Mouse (Mus musculus): ENCODE measurements around the gene A930004D18Rik. TPM values are rescaled to one million over a fixed set of nuclear protein-coding genes. Genes with fewer than 3 reads are reported as not detected.

A930004D18Rik gene
- total RNA-seq (2014; rRNA removed) (2.3 and 2.8 TPM in 2 replicates), polyA plus RNA-seq (2012; rRNA removed) (1.4 and 1.9 TPM in 2 replicates)

DNA sequence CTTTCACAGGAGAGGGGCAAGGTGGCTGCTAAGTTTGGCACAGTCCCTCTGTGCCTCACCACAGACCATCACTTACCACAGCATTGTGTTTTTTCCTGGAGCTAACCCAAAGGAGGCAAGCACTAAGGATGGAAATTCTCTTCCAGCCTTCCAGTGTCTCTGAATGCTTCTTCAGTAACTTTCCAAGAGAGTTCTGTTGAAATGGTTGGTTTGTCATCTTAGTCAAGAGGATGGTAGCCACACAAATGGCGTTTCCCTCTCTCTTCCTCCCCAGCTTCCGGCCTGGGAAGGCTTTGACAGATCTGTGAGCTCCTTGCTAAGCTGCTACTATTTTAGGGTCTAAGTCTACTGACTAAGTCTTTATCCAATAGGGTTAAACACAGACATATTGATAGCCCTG, at the start of gene A930004D18Rik:
A930004D18Rik (minus strand) TSS at position 247 of the 400 bp plus-strand sequence.
- Histone ChIP-seq H3K4me1 (ENCODE audit: control insufficient read depth, insufficient read depth, low read length) (no peaks in the 10 kb centered on the region), H3K79me2 (ENCODE audit: control insufficient read depth, insufficient read depth, low read length) (no peaks in the 10 kb centered on the region), H3K27me3 (ENCODE audit: control insufficient read depth, insufficient read depth, low read length) (peaks cover 9% of the 10 kb centered on the region; the same call in 1 of the 2 replicates), H3K4me3 (ENCODE audit: insufficient read depth, low read depth, low read length) (no peak within 1 kb of the TSS), H3K36me3 (ENCODE audit: control insufficient read depth, insufficient read depth, low read length) (no peaks in the 10 kb centered on the region), H3K9ac (ENCODE audit: low read depth, low read length) (no peak within 1 kb of the TSS), H3K27ac (replicated peaks; ENCODE audit: insufficient read depth, low read depth, low read length) (no peak within 1 kb of the TSS)
- 85% methylated on average over 2 of the region's 2 CpGs for WGBS
- no peak for TF ChIP-seq CTCF (IDR thresholded peaks at IDR 0.05; ENCODE audit: low read depth, low read length)
- no peak for TF ChIP-seq POLR2A (IDR thresholded peaks at IDR 0.05; ENCODE audit: extremely low read depth, insufficient read depth, low read length)
- DNase-seq (ENCODE audit: extremely low read depth, low read depth, low spot score), result no peak

GRCm38 (mm10) chr2:18080182-18080860, 42.8 kb upstream of the A930004D18Rik start:
- Histone ChIP-seq H3K4me3 (ENCODE audit: insufficient read depth, low read depth, low read length) (no peak overlapping the region), H3K36me3 (ENCODE audit: control insufficient read depth, insufficient read depth, low read length) (peaks cover 41% of the 10 kb centered on the region), H3K79me2 (ENCODE audit: control insufficient read depth, insufficient read depth, low read length) (peaks cover 24% of the 10 kb centered on the region), H3K27ac (replicated peaks; ENCODE audit: insufficient read depth, low read depth, low read length) (no peak overlapping the region), H3K27me3 (ENCODE audit: control insufficient read depth, insufficient read depth, low read length) (no peaks in the 10 kb centered on the region), H3K9ac (ENCODE audit: low read depth, low read length) (no peak overlapping the region), H3K4me1 (ENCODE audit: control insufficient read depth, insufficient read depth, low read length) (peaks cover 6% of the 10 kb centered on the region; the same call in 1 of the 2 replicates)
- 17% methylated on average over 2 of the region's 2 CpGs for whole genome bisulfite sequencing
- DNase-seq (ENCODE audit: extremely low read depth, low read depth, low spot score), result peak; percentile 78
- no peak for TF ChIP-seq POLR2A (IDR thresholded peaks at IDR 0.05; ENCODE audit: extremely low read depth, insufficient read depth, low read length)
- 0 out of 2 replicates have a peak, but pooled peaks have one; percentile 1 for TF ChIP-seq CTCF (IDR thresholded peaks at IDR 0.05; ENCODE audit: low read depth, low read length)

GRCm38 (mm10) chr2:18071947-18072346, 34.4 kb upstream of the A930004D18Rik start:
- Histone ChIP-seq H3K36me3 (ENCODE audit: control insufficient read depth, insufficient read depth, low read length) (peaks cover 35% of the 10 kb centered on the region), H3K27ac (replicated peaks; ENCODE audit: insufficient read depth, low read depth, low read length) (no peak overlapping the region), H3K4me1 (ENCODE audit: control insufficient read depth, insufficient read depth, low read length) (peaks cover 11% of the 10 kb centered on the region), H3K9ac (ENCODE audit: low read depth, low read length) (no peak overlapping the region), H3K79me2 (ENCODE audit: control insufficient read depth, insufficient read depth, low read length) (peaks cover 15% of the 10 kb centered on the region; the same call in 1 of the 2 replicates), H3K27me3 (ENCODE audit: control insufficient read depth, insufficient read depth, low read length) (no peaks in the 10 kb centered on the region), H3K4me3 (ENCODE audit: insufficient read depth, low read depth, low read length) (no peak overlapping the region)
- 48% methylated on average over 2 of the region's 2 CpGs for WGBS
- peak; percentile 87 for DNase-seq (ENCODE audit: extremely low read depth, low read depth, low spot score)
- no peak for TF ChIP-seq POLR2A (IDR thresholded peaks at IDR 0.05; ENCODE audit: extremely low read depth, insufficient read depth, low read length)
- no peak for TF ChIP-seq CTCF (IDR thresholded peaks at IDR 0.05; ENCODE audit: low read depth, low read length)

GRCm38 (mm10) chr2:18068071-18068796, 30.7 kb upstream of the A930004D18Rik start:
- Histone ChIP-seq H3K79me2 (ENCODE audit: control insufficient read depth, insufficient read depth, low read length) (peaks cover 18% of the 10 kb centered on the region), H3K27me3 (ENCODE audit: control insufficient read depth, insufficient read depth, low read length) (no peaks in the 10 kb centered on the region), H3K36me3 (ENCODE audit: control insufficient read depth, insufficient read depth, low read length) (peaks cover 18% of the 10 kb centered on the region), H3K9ac (ENCODE audit: low read depth, low read length) (no peak overlapping the region), H3K4me3 (ENCODE audit: insufficient read depth, low read depth, low read length) (no peak overlapping the region), H3K4me1 (ENCODE audit: control insufficient read depth, insufficient read depth, low read length) (peaks cover 15% of the 10 kb centered on the region), H3K27ac (replicated peaks; ENCODE audit: insufficient read depth, low read depth, low read length) (peak overlapping the region; percentile 10; the same call in 1 of the 2 replicates)
- peak; percentile 96 for DNase-seq (ENCODE audit: extremely low read depth, low read depth, low spot score)
- WGBS, result 45% methylated on average over 4 of the region's 4 CpGs
- TF ChIP-seq POLR2A (IDR thresholded peaks at IDR 0.05; ENCODE audit: extremely low read depth, insufficient read depth, low read length), result no peak
- TF ChIP-seq CTCF (IDR thresholded peaks at IDR 0.05; ENCODE audit: low read depth, low read length), result no peak

DNA sequence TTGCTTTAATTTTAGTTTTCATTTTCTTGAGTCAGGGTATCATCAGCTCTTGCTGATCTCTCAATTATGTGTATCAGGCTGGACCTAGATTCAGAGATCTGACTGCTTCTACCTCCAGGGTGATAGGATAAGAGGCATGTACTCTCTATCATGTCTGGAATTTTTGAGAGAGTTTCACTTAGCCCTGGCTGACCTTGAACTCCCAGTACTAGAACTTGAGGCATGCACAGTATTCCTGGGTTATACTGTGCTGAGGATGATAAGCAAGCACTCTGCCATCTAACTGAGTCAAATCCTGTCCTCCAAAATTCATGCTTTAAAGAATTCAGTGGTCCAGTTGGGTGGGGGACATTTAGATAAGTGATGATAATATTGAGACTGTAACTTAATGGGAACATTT, 28.9 kb upstream of the A930004D18Rik start:
- no peak overlapping the region for H3K4me3 ChIP-seq (ENCODE audit: insufficient read depth, low read depth, low read length)
- H3K79me2 ChIP-seq (ENCODE audit: control insufficient read depth, insufficient read depth, low read length), result peaks cover 14% of the 10 kb centered on the region
- peaks cover 10% of the 10 kb centered on the region for H3K36me3 ChIP-seq (ENCODE audit: control insufficient read depth, insufficient read depth, low read length)
- DNase-seq (ENCODE audit: extremely low read depth, low read depth, low spot score), result no peak
- H3K27ac ChIP-seq (replicated peaks; ENCODE audit: insufficient read depth, low read depth, low read length), result no peak overlapping the region; the same call in 1 of the 2 replicates
- no peak for TF ChIP-seq POLR2A (IDR thresholded peaks at IDR 0.05; ENCODE audit: extremely low read depth, insufficient read depth, low read length)
- no peaks in the 10 kb centered on the region for H3K27me3 ChIP-seq (ENCODE audit: control insufficient read depth, insufficient read depth, low read length)
- 0 out of 2 replicates have a peak overlapping the region, but pooled peaks have one; percentile 13 for H3K9ac ChIP-seq (ENCODE audit: low read depth, low read length)
- peaks cover 10% of the 10 kb centered on the region for H3K4me1 ChIP-seq (ENCODE audit: control insufficient read depth, insufficient read depth, low read length)

All from liver, adult 2 months (tissue).